Mouse (Mus musculus) fibroblast of lung, adult 2 months (primary cell): ENCODE measurements at regions not wholly inside any gene's neighbourhood (a gene's known extent, or its start where the extent isn't known, plus 50 kb on each side); places are given as distances from the start of the nearest gene placed in this dataset.
"Not testable (repeated sequence)": the region's sequence is repeated elsewhere in the genome, so short reads cannot be mapped to it uniquely, and the experiment has no call there.

ENCODE experiments used
- DNase-seq: peaks from one replicate; pipeline ENCODE4 v3.0.0-alpha.2; 2011; ENCODE audit warnings: low read depth

DNA sequence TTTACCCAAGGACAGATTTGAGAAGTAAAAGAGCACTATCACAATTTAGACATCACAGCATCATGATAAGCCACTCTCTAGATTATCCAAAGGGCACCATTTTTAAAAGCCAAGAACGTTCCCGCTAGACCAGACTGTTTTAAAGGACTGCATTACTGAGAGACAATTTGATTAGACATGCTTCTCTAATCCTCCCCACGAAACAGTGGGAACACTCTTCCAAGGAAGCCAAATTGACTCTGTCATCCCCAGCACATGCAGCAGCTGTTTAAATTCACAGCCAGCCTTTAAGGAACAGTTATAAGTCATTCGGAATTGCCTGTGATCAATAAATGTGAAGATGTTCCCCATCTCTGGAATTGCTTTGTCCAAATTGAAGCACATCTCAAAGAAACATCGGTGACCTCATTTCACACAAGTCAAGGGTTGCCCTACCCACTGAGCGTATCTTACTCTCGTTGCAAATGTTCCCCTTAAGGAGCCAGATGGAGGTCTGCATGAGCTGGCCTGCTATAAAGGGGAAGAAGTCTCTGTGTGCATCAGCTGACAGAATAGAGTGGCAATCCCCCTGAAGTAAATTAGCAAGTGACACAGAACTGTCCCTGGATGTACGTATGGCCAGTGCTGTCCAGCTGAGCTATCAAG is 393.2 kb downstream of the Pid1 start:
- DNase-seq = no peak

- DNase-seq = not testable (repeated sequence)
Observed at GRCm38 (mm10) chr1:83964631-83965030, 399.3 kb downstream of the Pid1 start.

- no peak for DNase-seq
Observed at GRCm38 (mm10) chr1:83961761-83962160, 402.2 kb downstream of the Pid1 start.

- DNase-seq = no peak
Observed at GRCm38 (mm10) chr1:83959756-83960155, 404.2 kb downstream of the Pid1 start.

GRCm38 (mm10) chr1:83922900-83923299 is 441.1 kb downstream of the Pid1 start:
- no peak for DNase-seq

GRCm38 (mm10) chr1:83915454-83915853 is 448.5 kb downstream of the Pid1 start:
- no peak for DNase-seq

DNA sequence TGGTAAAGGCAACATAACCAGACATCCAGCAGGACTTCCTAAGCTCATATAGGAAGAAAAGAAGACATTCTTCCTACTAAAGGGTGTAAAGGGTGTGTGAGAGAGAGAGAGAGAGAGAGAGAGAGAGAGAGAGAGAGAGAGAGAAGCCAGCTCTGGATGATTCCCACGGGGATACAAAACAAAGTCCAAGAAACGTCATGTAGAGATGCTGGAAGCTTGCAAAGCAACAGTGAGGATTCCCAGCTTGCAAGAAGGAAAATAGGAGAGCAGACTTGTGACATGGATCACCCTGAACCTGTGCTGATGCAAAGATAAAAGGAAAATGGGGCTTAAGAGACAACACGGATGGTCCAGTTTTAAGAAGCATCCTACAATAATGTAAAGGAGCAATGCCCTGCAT is 456.6 kb downstream of the Pid1 start:
- no peak for DNase-seq

DNA sequence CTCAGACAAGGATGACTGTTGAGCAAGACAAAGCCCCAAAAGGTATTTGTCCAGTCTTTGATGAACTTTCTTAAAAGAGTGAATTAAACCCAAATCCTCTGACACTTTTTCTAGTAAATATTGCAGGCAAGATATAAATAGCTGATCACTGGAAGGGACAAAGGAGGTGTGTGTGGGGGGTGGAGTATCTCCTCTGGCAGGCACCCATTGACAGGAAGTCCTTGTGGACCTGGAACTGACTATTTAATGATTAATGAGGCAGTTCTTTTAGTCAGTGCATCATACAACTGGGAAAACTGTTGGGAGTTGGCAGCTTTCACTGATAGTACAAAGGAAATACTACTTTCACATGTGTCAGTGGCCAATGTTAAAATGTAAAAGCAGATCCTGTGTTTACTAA is 457.1 kb downstream of the Pid1 start:
- no peak for DNase-seq

DNA sequence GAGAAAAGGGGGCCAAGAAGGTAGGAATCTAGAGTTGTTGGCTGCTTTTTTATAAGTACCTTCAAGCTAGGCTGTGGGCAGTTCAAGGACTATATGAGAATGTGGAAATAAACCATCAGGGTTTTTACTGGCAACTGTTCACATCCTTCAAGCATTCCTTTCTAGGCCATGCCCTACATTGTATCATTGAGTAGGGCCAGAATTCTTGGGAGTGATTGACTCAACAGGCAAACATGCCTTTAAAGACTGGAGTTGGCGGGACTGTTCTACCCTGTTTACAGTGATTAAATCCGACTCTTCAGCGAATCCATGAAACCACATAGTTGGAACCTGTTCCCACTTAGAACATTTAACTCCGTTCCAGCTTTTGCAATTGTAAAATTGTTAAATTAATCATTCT is 463.8 kb downstream of the Pid1 start:
- DNase-seq = peak; percentile 58

DNA sequence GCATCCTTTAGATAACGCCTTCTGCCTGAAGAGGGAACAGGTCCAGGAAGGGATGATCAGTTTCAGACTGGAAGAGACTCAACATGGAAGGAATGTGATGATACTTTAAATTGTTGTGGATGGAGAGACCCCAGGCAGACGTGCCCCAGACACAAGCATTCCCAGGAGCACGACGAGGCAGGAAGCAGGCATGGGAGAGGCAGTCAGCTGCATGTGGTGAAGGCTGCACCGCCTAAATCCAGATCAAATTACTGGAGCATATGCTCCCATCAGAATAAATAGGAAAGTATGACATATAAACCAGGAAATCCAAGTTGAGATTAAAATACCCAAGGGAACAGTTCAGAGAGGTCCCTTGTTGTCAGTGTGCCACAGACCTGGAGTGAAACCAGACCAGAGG is 467.3 kb downstream of the Pid1 start:
- DNase-seq = no peak

DNA sequence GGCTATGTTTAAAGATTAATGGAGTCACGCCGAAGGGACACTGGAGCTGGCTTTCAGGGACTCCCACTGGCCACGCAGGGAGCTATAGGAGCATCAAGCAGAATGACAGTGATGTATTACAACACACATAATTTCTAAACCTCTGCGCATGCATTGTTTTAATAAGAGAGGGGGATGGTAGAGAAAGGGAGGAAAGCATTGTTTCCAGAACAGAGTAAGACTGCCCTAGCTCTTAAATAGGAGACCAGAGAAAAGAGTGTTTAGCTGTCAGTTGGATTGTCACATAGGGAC is 471.1 kb upstream of the Sphkap start:
- DNase-seq = no peak

GRCm38 (mm10) chr1:83878330-83879108 is 470.5 kb upstream of the Sphkap start:
- no peak for DNase-seq

DNA sequence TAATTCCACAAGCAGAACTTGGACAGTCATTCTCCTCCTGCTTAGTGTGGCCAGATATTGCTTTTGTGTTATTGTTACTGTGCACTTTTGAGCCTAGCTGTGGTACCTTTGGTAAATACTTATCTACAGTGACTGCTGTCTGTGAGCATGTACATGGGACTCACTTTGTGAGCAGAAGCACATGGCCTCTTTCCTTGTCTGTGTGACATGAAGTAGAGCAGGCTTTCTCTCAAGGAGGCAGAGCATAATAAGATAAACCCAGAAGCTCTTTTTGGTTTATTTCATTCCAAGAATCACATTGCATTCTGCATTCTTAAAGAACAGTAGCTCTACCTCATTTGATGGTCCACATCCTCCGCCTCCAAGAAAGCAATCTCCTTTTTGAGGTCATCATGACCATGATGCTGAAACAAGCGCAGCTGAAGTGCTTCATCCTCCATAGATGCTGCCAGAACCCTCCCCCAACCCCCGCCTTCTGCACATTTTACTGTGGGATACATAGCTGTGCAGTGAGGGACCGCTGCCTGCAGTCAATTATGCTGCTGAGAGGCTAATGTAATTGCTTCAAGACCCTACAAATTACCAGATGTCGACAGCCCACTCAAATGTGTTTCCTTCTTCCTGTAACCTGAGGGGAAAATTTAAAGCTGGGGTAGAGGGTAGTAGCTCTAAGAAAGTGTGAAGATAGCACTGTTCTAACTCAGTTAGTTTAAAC is 463.0 kb upstream of the Sphkap start:
- no peak for DNase-seq

- DNase-seq = no peak
Observed at GRCm38 (mm10) chr1:83869046-83869445, 461.0 kb upstream of the Sphkap start.

GRCm38 (mm10) chr1:83862541-83862940 is 454.5 kb upstream of the Sphkap start:
- no peak for DNase-seq

DNA sequence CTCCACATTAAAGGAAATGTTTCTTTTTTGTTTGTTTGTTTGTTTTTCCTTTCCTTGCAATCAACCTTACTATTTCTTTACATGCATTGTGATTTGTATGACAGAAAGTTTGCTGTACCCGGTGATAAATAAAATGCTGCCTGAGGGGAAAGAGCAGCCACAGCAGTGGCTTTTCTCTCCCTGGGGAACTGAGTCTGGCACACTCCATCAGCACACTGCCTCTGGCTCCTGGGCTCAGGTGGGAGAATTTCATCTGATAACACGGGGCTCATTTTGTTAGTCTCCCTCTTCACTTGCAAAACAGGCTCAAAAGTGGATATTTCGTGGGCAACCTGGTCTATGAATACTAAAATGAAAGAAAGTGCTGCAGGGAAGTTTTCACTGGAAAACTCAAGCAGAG is 454.1 kb upstream of the Sphkap start:
- no peak for DNase-seq

DNA sequence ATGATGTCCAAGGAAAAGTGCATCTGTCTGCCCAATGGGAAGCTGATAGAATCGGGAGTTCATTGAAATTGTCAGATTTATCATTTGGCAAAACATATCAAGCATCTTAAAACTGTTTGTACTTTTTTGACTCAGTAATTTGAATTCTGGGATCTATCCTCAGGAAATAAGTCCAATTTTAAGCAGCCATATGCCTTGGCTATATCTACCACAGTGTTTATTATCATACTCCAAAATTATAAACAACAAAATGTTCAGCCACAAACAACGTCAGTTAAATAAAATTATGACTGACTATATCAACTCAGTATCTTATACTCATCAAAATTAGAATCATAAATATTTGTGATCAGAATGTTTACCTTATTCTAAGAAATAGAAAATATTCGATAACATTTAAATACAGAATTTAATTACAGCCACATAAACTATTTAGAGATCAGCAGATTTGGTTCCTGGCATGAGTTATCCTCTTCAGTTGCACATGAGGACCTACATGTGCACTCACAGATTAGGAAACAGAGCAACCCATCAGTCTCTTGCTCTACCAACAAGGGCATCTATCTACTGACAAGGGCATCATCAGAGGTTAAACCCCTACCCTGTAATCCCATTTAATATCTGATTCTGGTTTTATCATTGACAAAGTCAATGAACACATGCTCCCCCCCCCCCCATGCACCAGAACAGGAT is 451.9 kb upstream of the Sphkap start:
- DNase-seq = no peak

DNA sequence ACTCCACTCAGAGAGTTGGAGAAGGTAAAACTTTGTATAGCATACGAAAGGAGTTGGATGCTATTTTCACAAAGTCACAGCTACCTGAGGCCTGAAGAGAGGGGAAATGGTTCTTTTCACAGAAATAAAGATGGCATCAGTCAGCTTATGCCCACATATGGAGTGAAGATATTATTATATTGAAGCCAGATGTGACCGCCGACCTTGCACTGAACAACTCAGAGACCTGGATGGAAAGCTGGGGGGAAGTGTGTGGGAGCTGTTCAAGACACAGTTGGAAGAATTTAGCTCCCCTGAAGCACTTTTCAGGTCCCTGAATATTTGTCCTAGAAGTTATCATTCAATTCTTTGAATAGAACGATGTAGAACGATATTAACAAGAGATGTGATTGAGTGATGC is 446.0 kb upstream of the Sphkap start:
- no peak for DNase-seq

- DNase-seq = peak; percentile 17
Observed at GRCm38 (mm10) chr1:83851081-83851480, 443.1 kb upstream of the Sphkap start.

DNA sequence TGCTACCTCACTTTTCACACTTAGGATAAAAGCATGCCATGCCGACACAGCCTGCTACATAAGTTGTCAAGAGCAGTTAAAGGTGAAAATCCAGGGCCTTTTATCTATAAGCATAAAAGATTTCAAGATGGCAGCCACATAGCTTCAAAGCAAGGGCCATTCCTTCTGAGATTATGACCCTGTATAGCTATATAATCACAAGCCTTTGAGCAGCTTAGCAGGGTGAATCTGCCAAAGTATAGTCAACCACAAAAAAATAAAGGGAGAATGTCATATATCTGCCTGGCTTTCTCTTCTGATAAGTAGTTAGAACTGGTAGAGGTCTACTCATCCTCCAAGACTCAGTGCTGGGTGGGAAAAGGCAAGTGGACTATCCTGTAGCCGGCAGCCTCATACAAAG is 440.4 kb upstream of the Sphkap start:
- DNase-seq = no peak

DNA sequence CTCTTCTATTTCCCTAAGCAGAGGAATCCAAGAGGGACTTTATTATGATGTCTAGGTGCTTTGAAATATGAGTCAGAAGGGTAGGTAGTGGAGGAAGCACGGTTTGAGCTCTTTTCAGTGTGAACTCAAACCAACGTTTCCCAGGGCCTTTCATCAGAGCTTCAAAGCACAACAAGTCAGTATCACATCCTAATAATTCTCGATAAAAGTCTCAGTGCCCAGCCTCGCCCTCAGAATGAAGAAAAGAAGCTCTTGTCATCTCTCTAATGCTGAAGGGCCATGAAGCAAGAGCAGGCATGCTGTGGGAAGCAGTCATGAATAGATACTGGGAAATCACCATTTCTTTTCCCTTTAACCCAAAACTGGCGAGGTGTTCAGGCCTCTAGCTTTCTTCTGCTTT is 440.0 kb upstream of the Sphkap start:
- DNase-seq = no peak

DNA sequence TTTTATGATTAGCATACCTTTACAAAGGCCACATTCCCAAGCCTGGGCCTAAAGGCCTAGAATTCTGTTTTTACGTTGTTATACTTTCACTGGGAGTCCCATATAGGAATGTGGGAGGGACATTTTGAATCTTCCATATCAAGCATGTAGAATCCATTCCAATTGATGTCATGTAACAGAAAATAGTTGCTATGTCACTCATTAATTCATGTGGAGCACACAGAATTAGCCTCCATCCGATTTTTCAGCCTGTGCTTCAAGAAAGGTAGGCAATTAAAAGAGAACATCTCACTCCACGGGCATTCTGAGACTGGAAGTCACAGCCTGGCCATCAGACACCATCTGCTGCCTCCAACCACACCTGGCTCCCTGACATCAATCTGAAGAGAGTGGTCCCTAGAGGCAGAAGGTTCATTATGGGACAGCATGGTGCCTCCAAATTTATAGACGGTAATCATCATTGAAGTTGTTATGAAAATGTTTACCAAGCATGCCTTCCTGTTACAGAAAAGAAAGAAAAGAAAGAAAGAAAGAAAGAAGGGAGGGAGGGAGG is 436.9 kb upstream of the Sphkap start:
- no peak for DNase-seq

- no peak for DNase-seq
Observed at GRCm38 (mm10) chr1:83835965-83836364, 428.0 kb upstream of the Sphkap start.
